Mouse (Mus musculus): ENCODE results near the gene Pard3.

- TF ChIP-seq CTCF (IDR thresholded peaks at IDR 0.05; ENCODE audit: insufficient read depth, low read depth, low read length) (no peak), POLR2A (IDR thresholded peaks at IDR 0.05; ENCODE audit: insufficient read depth, low read depth, low read length) (no peak)
Observed at GRCm38 (mm10) chr8:127052132-127052531, 11.6 kb upstream of the Pard3 start.
